Mouse (Mus musculus) myocyte (in vitro differentiated cells): Measurements from ENCODE around the gene Samhd1. TPM values are rescaled to one million over a fixed set of nuclear protein-coding genes. Genes with fewer than 3 reads are reported as not detected.

ENCODE experiments used
- H3K27me3 ChIP-seq: one replicate; pipeline ENCODE4 v1.6.1; 2011; ENCODE audit not compliant: control insufficient read depth, insufficient read depth, insufficient read length
- H3K36me3 ChIP-seq: one replicate; pipeline ENCODE4 v1.6.1; 2011; ENCODE audit not compliant: control insufficient read depth, insufficient read depth
- H3K4me2 ChIP-seq: one replicate; pipeline ENCODE4 v1.6.1; 2011; ENCODE audit warnings: low read depth, control low read depth
- H3K4me3 ChIP-seq: one replicate; pipeline ENCODE4 v1.5.1; 2011; ENCODE audit warnings: mild to moderate bottlenecking, control low read depth, moderate library complexity
- H3K79me2 ChIP-seq: one replicate; pipeline ENCODE4 v1.6.1; 2011; ENCODE audit not compliant: control insufficient read depth, insufficient read depth
- H3ac ChIP-seq: one replicate; pipeline ENCODE4 v1.6.1; 2011; ENCODE audit not compliant: control insufficient read depth, insufficient read length
- CEBPB ChIP-seq: IDR thresholded peaks from 2 replicates; pipeline ENCODE4 v1.6.1; 2011; ENCODE audit warnings: mild to moderate bottlenecking, moderate library complexity; ENCODE audit not compliant: poor library complexity, insufficient read depth, severe bottlenecking
- E2F4 ChIP-seq: IDR thresholded peaks from one replicate; pipeline ENCODE4 v1.6.1; 2011; ENCODE audit warnings: mild to moderate bottlenecking, control low read depth, moderate library complexity; ENCODE audit not compliant: insufficient read depth
- MAX ChIP-seq: IDR thresholded peaks from one replicate; pipeline ENCODE4 v1.6.1; 2011; ENCODE audit warnings: low read depth, mild to moderate bottlenecking, control low read depth
- MYOD1 ChIP-seq, 3 experiments: IDR thresholded peaks; one replicate each; pipeline ENCODE4 v1.6.1; 2011; ENCODE audit warnings: control low read depth in 2 of 3, low read depth in 2 of 3, mild to moderate bottlenecking in 2 of 3, moderate library complexity in 1 of 3; ENCODE audit not compliant: insufficient read length in 2 of 3, control insufficient read depth in 1 of 3
- MYOG ChIP-seq, 3 experiments: IDR thresholded peaks; one replicate each; pipeline ENCODE4 v1.6.1; 2011; ENCODE audit warnings: control low read depth in 2 of 3, low read depth in 2 of 3, mild to moderate bottlenecking in 2 of 3; ENCODE audit not compliant: insufficient read length in 2 of 3, control insufficient read depth in 1 of 3, insufficient read depth in 1 of 3
- POLR2A ChIP-seq: IDR thresholded peaks from one replicate; pipeline ENCODE4 v1.6.1; 2011; ENCODE audit warnings: low read depth, mild to moderate bottlenecking, control low read depth, moderate library complexity; ENCODE audit not compliant: insufficient read length
- POLR2AphosphoS2 ChIP-seq: IDR thresholded peaks from one replicate; pipeline ENCODE4 v1.6.1; 2011; ENCODE audit warnings: low read depth, control low read depth; ENCODE audit not compliant: insufficient read length
- REST ChIP-seq: IDR thresholded peaks from one replicate; pipeline ENCODE4 v1.6.1; 2011; ENCODE audit warnings: mild to moderate bottlenecking, control low read depth, moderate library complexity; ENCODE audit not compliant: insufficient read depth, insufficient read length
- SRF ChIP-seq: IDR thresholded peaks from one replicate; pipeline ENCODE4 v1.6.1; 2011; ENCODE audit warnings: low read depth; ENCODE audit not compliant: control insufficient read depth, insufficient read length
- TCF12 ChIP-seq: IDR thresholded peaks from one replicate; pipeline ENCODE4 v1.6.1; 2011; ENCODE audit warnings: mild to moderate bottlenecking, control low read depth; ENCODE audit not compliant: poor library complexity, insufficient read depth, severe bottlenecking
- TCF3 ChIP-seq: IDR thresholded peaks from one replicate; pipeline ENCODE4 v1.6.1; 2011; ENCODE audit warnings: low read depth, control low read depth; ENCODE audit not compliant: insufficient read length
- USF1 ChIP-seq: IDR thresholded peaks from one replicate; pipeline ENCODE4 v1.6.1; 2011; ENCODE audit warnings: low read depth, mild to moderate bottlenecking, control low read depth, moderate library complexity
- polyA plus RNA-seq: library from polyadenylated mRNA; unstranded; fragments of >200 nt; fragmentation: generic; extraction: Trizol; gene quantifications from one replicate; pipeline ENCODE4 v1.2.1, GENCODE M21; 2012; ENCODE audit warnings: missing spikeins

The Samhd1 gene
- polyA plus RNA-seq: 14.0 TPM

DNA sequence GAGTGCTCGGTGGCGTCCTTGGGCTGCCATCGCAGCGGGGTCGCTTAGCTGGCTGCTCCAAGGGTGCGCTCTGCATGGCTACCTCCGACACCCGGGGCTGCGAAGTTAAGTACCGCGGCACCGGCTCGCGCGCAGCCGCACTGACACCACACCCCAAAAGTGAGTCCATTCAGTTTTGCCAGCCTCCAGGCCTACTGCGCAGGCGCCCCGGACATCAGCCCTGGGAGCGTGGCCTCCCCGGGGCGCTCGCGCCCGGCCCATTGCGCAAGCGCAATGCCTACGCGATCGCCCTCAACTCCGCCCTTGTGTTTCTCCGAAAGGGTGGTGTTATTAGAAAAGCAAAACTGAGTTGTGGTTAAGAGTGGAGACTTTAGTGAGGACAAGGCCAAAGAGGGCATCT is at the start of gene Samhd1:
Gene Samhd1, minus strand, starts transcription at position 252 of the 400 bp plus-strand sequence.
- H3K79me2 ChIP-seq: peaks cover 13% of the 10 kb centered on the region
- no peaks in the 10 kb centered on the region for H3K27me3 ChIP-seq
- TF ChIP-seq E2F4: peak; percentile 52
- no peak for TF ChIP-seq SRF
- TF ChIP-seq MYOG (IDR thresholded peaks at IDR 0.05; ENCODE audit: control insufficient read depth in 1 of 3, insufficient read depth in 1 of 3, insufficient read length in 2 of 3, low read depth in 2 of 3): peak in 1 of 3 experiments; percentile 2
- no peak for TF ChIP-seq USF1
- TF ChIP-seq MAX: no peak
- TF ChIP-seq TCF12: no peak
- no peak for TF ChIP-seq REST
- TF ChIP-seq CEBPB: peak; percentile 80
- TF ChIP-seq POLR2AphosphoS2: peak; percentile 78
- peak; percentile 82 for TF ChIP-seq POLR2A
- no peak for TF ChIP-seq MYOD1 (IDR thresholded peaks at IDR 0.05; ENCODE audit: control insufficient read depth in 1 of 3, insufficient read length in 2 of 3, low read depth in 2 of 3)
- no peak within 1 kb of the TSS for H3ac ChIP-seq
- no peaks in the 10 kb centered on the region for H3K36me3 ChIP-seq
- peak within 1 kb of the TSS; percentile 89 for H3K4me2 ChIP-seq
- H3K4me3 ChIP-seq: peak within 1 kb of the TSS; percentile 71

DNA sequence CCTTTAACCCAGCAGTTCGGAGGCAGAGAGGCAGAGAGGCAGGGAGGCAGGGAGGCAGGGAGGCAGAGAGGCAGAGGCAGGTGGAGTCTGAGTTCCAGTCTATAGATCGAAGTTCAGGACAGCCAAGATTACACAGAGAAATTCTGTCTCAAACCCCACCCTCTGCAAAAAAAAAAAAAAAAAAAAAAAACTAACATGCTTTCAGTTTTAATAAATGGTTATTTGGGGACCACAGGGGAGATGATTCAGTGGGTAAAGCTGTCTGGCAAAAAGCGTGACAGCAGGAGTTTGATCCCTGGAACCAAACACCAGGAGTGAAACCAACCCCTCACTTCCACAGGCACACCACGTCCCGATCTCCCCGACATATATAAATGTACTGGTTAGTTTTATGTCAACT is 43.1 kb upstream of the Samhd1 start:
- no peak for TF ChIP-seq REST
- TF ChIP-seq MAX: no peak
- TF ChIP-seq POLR2AphosphoS2: no peak
- TF ChIP-seq MYOG (IDR thresholded peaks at IDR 0.05; ENCODE audit: control insufficient read depth in 1 of 3, insufficient read depth in 1 of 3, insufficient read length in 2 of 3, low read depth in 2 of 3): no peak
- TF ChIP-seq POLR2A: no peak
- no peak for TF ChIP-seq USF1
- TF ChIP-seq MYOD1 (IDR thresholded peaks at IDR 0.05; ENCODE audit: control insufficient read depth in 1 of 3, insufficient read length in 2 of 3, low read depth in 2 of 3): no peak
- no peak for TF ChIP-seq TCF12
- no peak for TF ChIP-seq TCF3
- no peak for TF ChIP-seq E2F4
- Histone ChIP-seq H3K79me2 (no peaks in the 10 kb centered on the region), H3K27me3 (no peaks in the 10 kb centered on the region), H3K4me3 (no peak overlapping the region), H3K4me2 (no peak overlapping the region), H3ac (no peak overlapping the region), H3K36me3 (no peaks in the 10 kb centered on the region)

DNA sequence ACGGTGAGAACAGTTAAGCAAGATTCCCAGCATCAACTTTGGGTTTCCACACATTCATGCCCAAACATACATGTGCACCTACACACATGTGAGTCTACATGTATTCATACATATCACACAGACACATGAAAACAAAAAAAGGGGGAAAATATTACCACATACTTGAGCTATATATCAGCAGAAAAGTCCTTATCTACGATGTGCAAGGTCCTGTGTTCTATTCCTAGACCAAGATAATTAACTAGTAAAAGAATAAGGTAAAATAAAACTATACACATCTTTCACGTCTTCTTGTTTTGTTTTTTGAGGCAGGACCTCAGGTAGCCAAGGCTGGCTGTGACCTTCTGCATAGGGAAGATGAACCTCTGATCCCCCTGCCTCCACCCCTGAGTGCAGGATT is 41.2 kb upstream of the Samhd1 start:
- H3ac ChIP-seq: no peak overlapping the region
- H3K36me3 ChIP-seq: no peaks in the 10 kb centered on the region
- no peaks in the 10 kb centered on the region for H3K27me3 ChIP-seq
- no peak overlapping the region for H3K4me2 ChIP-seq
- no peaks in the 10 kb centered on the region for H3K79me2 ChIP-seq
- no peak for TF ChIP-seq TCF12
- TF ChIP-seq POLR2AphosphoS2: no peak
- TF ChIP-seq REST: no peak
- TF ChIP-seq MAX: no peak
- no peak for TF ChIP-seq CEBPB
- TF ChIP-seq MYOG (IDR thresholded peaks at IDR 0.05; ENCODE audit: control insufficient read depth in 1 of 3, insufficient read depth in 1 of 3, insufficient read length in 2 of 3, low read depth in 2 of 3): no peak
- TF ChIP-seq USF1: no peak
- no peak for TF ChIP-seq MYOD1 (IDR thresholded peaks at IDR 0.05; ENCODE audit: control insufficient read depth in 1 of 3, insufficient read length in 2 of 3, low read depth in 2 of 3)
- no peak for TF ChIP-seq TCF3
- TF ChIP-seq E2F4: no peak
- no peak for TF ChIP-seq SRF
- no peak for TF ChIP-seq POLR2A
- no peak overlapping the region for H3K4me3 ChIP-seq

DNA sequence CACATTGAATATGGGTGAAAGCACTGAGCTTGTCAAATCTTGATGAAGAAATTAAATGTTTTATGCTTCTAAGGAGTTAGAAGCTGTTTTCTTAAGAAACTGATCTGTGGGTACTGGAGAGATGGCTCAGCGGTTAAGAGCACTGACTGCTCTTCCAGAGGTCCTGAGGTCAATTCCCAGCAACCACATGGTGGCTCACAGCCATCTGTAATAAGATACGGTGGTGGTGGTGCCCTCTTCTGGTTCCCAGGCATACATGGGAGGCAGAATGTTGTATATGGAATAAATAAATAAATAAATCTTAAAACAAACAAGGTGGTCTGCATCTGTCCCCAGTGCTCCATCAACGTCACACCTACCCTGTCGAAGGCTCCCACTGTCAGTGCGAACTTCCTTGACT is 39.4 kb upstream of the Samhd1 start:
- Histone ChIP-seq H3K36me3 (peaks cover 2% of the 10 kb centered on the region), H3K4me2 (no peak overlapping the region), H3K4me3 (no peak overlapping the region), H3K27me3 (no peaks in the 10 kb centered on the region), H3K79me2 (no peaks in the 10 kb centered on the region), H3ac (no peak overlapping the region)
- TF ChIP-seq E2F4 (no peak), MYOG (IDR thresholded peaks at IDR 0.05; ENCODE audit: control insufficient read depth in 1 of 3, insufficient read depth in 1 of 3, insufficient read length in 2 of 3, low read depth in 2 of 3) (no peak), USF1 (no peak), MAX (no peak), TCF3 (no peak), REST (no peak), POLR2AphosphoS2 (no peak)

DNA sequence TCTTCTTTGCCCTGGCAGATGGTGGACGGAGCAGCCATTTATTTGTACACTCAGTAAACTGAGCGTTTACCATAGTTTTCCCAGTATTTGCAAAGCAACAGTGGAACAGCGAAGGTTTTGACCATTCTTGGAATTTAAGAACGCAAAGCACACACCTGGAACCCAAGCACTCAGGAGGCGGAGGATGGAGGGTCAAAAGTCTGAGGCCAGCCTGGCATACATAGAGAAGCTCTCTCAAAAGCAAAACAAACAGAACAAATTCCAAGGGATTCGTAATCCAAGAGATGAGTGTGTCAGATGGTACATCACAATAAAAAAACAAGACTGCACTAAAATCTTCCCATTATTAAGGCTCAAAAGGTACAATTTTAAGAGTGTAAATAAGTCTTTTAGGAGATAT is 38.5 kb upstream of the Samhd1 start:
- no peak for TF ChIP-seq MYOD1 (IDR thresholded peaks at IDR 0.05; ENCODE audit: control insufficient read depth in 1 of 3, insufficient read length in 2 of 3, low read depth in 2 of 3)
- TF ChIP-seq TCF3: no peak
- no peak for TF ChIP-seq REST
- TF ChIP-seq MAX: no peak
- no peak for TF ChIP-seq E2F4
- no peak for TF ChIP-seq USF1
- no peak for TF ChIP-seq POLR2A
- no peak for TF ChIP-seq SRF
- TF ChIP-seq CEBPB: no peak
- TF ChIP-seq MYOG (IDR thresholded peaks at IDR 0.05; ENCODE audit: control insufficient read depth in 1 of 3, insufficient read depth in 1 of 3, insufficient read length in 2 of 3, low read depth in 2 of 3): no peak
- TF ChIP-seq TCF12: no peak
- no peak for TF ChIP-seq POLR2AphosphoS2
- Histone ChIP-seq H3K36me3 (peaks cover 11% of the 10 kb centered on the region), H3K4me3 (no peak overlapping the region), H3ac (no peak overlapping the region), H3K4me2 (peak overlapping the region; percentile 30), H3K79me2 (no peaks in the 10 kb centered on the region), H3K27me3 (no peaks in the 10 kb centered on the region)
